Mouse (Mus musculus) kidney, postnatal 10 days (tissue): ENCODE data around the gene Heg1.

Source experiments
- DNase-seq: peaks from one replicate; pipeline ENCODE4 v3.0.0; 2021; ENCODE audit warnings: mixed read lengths

Heg1 gene

DNA sequence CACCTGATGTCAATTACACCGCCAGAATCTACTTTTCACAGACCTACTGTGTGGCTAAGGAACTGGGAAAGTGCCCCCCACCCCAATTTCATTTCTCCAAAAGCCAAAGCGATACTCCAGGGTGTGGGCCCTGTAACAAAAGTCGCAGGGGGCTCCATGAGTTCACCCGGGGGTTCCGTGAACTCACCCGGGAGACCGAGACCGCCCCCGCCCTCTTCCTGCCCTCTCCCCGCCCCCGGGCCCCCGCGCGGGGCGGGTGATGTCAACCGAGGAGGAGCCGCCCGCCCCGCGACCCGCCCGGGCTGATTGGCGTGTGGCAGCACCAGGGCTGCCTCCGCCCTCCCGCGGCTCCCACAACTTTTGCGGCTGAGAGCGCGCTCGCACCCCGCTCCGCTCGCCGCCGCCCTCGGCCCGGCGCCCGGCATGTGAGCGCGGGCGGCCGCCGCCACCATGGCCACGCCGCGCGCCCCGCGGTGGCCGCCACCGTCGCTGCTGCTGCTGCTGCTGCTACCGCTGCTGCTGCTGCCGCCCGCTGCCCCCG lies at the start of gene Heg1:
Heg1 (plus strand) TSS at position 209 of the 541 bp plus-strand sequence.
- peak; percentile 90 for DNase-seq

DNA sequence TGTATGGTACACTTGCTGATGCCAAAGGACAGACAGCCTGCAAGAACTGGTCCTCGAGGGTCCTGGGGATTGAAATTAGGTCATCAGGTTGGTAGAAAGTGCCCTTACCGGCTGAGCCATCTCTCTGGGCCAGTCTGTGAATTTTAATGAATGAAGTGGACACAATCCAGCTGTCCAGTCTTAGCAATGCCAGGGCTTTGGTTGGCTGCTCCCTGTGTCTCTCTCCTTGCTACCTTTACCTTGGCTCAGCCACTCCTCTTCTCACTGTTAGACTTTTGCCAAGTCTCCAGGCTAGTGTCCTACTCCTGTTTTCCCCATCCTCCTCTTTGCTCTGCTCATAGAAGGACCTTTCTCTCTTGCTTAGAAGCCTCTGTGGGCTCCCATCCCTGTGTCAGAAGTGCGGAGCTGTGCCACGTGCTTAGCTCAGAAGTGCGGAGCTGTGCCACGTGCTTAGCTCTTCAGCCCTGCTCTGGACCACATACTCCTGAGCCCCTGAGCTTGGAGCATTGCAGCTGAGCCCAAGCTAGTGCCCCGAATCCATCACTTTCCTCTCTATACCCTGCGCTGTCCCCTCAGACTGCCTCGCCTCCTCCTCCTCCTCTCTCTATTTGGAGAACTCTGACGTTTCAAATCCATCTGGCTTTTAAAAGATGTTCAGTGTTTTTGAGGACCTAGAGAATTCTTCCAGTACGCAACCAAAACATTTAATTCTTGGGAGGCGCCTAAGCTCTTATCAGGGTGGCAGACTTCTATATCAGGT lies 48.2 kb upstream of the Heg1 start:
- DNase-seq, result no peak

DNA sequence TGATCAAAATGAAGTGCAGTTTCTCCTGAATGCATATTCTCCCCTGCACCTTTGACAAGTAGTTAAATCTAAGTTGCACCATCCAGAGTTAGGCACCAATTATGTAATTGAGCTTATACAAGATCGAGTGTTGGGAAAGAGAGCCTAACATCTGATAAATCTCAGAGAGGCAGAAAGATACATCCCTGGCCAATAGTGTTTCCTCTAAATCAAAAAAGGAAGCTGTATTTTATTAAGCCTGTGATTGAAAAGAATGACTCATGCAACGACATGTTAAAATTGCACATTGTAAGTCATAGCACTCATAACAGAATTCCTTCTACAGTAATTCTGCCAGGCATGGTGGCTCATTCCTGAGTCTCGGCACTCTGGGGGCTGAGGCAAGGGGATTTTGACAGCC lies 42.4 kb upstream of the Heg1 start:
- DNase-seq, result no peak

DNA sequence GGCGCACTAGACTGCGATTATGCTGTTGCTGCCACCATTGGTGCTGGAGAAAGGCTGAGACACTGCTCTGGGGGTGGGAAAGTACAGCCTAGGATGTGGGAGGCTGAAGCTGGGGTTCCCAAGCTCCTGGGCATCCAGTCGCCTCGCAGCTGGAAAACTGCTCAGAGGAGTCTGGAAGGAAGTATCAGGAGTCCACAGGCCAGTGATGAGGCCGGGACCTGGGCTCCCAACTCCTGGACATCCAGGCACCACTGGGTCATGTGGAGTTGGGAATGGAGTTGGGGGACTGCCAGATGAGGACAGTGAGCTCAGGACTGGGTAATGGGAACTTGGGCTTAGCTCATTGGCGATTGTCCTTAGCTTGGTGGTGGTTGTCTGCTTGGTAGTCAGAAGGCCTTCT lies 31.1 kb upstream of the Heg1 start:
- DNase-seq, result no peak

DNA sequence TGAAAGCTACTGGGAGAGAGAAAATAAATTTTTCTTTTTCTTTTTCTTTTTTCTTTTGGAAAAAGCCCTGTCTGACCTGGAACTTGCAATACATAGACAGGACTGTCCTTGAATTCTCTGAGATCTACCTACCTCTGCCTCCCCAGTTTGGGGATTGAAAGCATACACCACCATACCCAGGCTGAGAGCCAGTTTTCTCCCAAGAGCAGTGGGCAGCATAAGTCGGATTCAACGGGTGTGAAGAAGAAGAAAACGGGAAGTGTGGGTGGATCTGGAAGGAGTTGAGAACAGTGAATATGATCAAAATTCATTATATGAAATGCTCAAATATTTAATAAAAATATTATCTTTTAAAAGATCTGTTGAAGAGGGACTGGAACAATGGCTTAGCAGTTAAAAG lies 28.7 kb upstream of the Heg1 start:
- DNase-seq, result no peak

DNA sequence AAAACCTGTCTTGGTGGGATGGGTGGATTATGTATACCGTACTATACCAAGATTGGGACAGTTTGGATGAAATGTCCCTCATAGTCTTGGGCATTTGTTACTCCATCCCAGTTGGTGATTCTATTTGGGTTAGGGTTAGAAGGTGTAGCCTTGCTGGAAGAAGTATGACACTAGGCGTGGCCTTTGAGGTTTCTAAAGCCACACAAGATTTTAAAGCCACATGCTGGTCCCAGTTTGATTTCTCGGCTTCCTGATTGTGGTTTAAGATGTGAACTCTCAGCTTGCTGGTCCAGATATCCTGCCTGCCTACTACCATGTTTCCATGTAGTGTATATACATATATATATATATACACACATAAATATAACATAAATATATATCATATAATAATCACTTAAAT lies 27.0 kb upstream of the Heg1 start:
- DNase-seq, result no peak

DNA sequence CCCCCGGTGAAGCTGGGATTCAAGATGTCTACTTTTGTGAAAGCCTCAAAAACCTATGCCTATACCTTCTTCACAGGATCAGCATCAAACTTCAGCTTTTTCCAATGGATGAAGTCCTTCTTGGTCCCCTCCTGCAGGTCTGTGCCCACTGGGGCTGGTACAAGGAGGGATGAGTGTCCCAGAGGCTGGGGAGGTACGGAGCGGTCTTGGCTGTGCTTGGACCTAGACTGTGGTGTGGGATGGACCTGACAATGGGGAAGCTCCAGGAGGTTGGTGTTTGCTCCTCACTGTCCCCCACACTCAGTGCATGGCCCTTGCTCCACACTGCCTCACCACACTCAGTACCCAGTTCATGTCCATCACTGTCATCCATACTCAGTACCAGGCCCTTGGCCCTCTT lies 26.0 kb upstream of the Heg1 start:
- no peak for DNase-seq

DNA sequence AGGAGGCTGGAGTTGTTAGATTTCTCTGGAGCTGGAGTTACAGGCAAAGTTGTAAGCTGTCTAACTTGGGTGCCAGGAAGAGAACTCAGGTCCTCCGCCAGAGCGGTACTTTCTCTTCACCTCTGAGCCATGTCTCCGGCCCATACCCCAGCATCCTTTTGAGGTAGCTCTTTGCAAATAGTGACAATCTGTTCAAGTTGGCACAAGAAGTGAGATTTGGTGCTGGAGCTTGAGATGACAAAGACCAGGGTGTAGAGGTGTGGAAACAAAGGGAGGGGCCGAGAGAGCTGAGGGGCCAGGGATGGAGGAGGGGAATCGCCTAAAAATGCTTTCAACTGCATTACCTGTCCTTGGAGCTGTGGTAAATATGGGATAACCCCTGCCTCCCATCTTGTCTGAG lies 24.6 kb upstream of the Heg1 start:
- DNase-seq, result no peak

DNA sequence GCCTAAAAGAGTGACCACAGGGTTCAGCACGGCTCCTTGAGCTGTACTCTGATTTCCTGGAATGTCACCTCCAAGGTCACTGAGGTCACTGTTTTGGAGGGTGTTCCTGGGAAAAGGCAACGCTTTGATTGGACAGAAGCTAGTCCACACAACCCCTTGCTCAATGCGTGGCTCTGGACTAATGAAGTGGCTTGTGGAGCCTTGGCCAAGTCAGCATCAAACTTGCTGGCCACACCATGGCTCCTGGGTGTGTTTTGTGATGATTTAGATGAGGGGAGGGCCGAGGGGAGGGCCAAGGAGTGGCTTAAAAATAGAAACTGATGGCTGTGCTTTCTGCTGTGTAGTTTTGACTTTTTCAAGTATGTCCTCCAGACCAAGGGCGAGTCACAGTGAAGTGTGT lies 24.0 kb upstream of the Heg1 start:
- DNase-seq, result peak; percentile 72

DNA sequence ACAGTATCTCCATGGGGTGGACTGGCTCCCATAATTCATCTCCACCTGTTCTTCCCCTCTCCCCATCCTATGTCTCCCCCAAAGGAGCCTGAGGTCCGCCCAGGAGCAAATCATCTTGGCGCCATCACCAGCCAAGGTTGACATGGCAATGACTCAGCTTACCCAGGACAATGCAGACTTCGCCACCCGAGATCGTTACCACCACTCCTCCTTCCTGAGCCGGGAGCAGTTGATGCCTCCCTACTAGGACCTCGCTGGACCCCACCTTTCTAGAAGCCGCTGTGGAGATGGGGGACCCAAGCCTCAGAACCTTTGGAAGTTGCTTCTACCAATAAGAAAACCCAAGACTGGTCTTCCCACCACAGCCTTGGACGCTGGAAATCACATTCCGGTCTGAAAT lies 21.3 kb upstream of the Heg1 start:
- DNase-seq, result no peak

DNA sequence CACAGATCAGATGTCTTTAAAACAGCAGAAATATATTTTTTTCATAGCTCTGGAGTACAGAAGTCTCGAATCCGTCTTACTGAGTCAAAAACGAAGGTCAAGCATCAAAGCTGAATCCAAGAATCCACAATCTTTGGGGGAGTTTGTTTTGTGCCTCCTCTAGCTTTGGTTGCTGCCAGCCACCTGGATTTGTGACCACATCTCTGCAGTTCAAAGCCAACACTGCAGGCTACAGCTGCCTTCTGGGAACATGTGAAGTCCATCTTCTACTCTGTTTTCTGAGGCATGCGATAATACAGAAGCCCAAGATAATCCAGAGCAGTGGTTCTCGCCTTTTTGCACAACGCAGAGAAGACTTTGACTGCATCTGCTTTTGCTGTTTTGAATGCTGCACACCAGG lies 17.9 kb upstream of the Heg1 start:
- DNase-seq, result no peak

DNA sequence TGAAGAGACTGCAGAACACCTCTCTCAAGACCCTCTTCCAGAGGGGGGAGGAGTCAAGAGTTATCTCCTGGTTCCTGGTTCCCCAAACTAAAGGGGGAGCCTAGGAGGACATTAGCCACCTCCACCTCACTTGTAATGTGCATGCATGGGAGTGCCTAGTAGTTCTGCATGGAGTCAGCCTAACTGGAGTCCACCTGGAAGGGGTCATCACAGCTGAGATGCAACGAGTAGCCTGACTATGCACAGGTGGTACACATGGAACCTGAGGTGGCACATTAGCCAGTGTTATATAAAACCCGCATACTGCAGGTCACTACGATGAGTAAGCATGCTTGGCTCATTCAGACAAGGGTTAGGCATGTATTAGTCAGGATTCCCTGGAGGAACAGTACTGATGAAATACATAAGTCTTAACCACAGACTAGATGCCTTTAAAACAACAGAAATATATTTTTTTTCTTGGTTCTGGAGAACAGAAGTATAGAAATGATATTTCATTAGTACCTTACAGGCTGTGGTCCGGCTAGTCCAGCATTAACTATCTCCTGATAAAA lies 17.1 kb upstream of the Heg1 start:
- DNase-seq, result no peak

DNA sequence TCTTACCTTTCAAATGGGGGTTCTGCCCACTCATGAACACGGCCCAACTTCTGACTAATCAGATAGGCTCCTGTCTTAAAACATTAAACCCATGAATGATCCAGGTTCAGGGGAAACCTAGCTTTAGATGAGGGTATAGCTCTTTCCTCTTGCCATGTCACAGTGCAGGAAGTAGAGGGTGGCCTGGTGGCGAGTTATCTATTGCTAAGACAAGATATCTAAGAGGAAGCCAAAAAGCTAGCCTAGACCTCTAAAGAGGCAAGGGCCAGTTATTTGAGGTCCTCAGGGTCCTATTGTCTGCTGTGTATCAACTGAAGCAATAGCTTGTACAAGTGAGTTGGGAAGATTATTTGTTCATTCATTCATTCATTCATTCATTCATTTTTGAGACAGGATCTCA lies 15.7 kb upstream of the Heg1 start:
- DNase-seq, result no peak

DNA sequence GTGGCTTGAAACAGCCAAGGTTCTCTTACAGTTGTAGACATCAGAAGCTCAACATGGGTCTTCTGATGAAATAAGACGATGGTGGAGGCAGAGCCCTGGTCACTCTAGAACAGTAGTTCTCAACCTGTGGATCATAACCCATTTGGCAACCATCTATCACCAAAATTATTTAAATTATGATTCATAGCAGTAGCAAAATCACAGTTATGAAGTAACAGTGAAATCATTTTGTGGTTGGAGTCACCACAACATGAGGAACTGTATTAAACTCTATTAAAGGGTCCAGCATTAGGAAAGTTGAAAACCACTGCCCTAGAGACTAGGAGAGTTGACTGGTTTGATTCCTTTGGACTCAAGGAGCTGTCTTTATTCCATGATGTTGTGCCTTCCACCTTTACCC lies 15.1 kb upstream of the Heg1 start:
- DNase-seq, result no peak

DNA sequence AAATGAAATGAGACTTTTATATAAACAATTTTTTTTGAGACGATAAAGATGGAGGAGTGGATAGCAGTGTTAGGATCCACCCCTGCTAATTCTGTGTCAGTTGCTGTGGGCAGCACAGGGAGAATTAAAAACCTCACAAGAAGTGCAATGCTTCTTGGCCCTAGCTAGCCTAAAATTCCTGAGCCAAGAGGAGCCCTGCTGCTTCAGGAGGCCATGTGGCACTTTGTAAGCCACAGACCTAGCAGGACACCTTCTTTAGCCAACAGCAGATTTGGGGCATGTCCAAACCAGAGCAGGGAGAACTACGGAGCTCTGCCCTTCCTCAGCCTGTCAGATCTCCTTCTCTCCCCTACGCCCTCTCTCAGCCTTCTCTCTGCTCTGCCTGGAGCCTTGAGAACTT lies 13.8 kb upstream of the Heg1 start:
- DNase-seq, result no peak

DNA sequence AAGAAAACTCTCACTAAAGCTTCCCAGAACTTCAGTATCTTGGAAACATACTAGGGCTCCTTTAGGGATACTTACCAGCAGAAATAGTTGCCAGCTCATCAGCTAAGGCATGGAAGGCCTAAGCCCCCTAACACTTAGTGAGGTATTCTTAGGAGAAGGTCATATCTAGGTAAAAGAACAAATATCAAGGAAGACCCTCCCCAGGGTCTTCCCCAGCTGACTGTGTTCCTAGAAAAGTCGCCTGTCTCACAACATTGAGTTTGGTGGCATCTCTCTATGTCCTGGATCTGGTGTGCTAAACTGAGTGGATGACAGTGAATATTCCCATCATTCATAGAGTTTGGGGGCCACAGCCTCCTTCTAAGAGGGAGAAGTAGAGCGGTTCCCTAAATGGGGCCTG lies 13.2 kb upstream of the Heg1 start:
- DNase-seq, result no peak

DNA sequence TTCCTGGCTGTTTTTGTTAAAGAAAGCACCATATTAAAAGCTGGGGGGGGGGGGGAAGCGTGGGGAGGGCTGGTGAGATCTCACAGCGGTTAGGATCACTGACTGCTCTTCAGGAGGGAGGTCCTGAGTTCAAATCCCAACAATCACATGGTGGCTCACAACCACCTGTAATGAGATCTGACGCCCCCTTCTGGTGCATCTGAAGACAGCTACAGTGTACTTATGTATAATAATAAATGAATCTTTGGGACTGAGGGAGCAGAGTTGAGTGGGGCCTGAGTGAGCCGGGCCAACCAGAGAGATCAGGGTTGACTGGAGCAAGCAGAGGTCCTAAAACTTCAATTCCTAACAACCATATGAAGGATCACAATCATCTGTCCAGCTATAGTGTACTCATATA lies 12.0 kb upstream of the Heg1 start:
- DNase-seq, result no peak

DNA sequence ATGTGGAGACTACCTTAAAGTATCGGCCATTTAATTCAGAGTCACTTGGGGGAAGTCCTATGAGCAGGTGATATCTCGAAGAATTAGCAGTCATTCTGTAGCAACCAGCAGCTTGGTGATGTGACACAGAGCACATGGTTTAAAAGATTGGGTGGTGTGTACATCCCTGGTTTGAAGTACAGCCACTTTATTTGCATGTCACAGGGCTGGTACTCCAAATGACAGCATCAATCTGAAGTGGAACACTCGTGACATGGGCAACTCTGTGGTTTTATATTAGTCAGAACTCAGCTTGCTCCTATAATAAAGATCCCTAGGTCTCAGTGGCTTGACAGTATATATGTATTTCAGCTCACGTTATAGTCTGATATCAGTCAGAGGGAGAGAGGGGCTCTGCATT lies 11.5 kb upstream of the Heg1 start:
- no peak for DNase-seq

DNA sequence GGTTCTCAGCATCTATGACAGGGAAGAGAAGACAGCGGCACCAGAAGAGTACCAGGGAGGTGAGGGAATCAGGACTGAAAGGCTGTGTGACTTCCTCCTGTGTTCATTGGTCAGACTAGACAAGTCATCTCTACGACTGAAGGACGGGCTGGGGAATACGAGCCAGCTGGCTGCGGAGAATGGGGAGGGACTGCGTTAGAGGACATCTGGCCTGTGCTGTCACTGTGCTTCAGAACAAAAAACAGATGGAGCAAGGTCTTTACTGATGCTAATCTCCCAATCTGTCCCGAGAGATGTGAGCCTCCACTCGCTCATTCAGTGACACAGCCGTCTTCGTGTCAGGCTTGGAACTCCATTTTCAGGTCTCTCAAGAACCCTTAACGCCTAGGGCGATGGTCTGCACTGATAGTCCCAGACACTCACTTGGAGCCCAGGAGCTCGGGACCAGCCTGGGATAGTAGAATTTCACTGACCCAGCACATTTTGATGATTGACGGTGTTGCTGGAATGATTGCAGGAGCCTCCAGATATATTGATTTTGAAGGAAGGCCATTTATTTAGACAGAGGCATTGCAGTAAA lies 10.6 kb upstream of the Heg1 start:
- peak; percentile 75 for DNase-seq

DNA sequence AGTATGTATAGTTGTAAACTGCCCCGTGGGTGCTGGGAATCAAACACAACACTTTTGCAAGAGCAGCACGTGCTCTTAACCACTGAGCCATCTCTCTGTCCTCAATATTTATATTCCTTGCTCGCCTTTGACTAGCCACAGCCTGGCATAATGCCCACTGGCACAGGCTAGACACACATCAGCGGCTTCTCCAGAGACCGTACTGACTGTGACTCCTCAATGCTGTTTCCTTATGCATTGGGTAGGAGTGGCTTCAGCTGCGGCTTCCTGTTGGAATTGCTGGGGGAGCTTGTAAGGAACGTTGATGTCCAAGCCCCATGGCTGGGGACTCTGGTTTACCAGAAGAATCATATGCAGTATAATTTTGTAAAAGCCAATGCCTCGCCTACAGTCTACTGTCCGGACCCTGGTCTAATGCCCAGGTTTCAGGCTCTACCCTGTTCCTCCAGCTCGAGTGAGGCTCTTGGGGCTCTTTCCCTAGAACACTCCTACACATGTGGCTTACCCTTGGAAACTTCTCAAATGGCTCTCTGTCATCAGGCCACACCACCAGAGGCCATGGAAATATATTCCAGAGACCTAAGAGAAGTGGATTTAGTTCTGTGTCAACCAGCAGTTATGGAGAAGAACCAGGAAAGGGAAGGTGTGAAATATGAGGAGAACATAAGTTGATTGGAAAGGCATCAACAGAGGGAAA lies 8.9 kb upstream of the Heg1 start:
- DNase-seq, result no peak

DNA sequence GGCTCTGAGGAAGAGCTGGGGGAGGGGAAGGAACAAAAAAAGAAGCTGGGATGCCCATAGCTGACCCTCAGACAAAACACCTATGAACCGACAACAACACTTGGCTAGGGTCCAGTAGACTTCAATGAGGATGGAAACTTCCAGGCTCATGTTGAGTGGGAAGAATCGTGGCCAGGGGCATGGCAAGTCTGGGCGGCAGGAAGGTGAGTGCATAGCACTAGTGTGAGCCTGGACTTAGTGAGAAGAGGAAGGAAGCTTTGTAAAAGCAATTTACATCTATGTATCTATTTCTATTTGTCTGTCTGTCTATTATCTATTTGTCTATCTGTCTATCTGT lies 8.4 kb upstream of the Heg1 start:
- DNase-seq, result peak; percentile 54

DNA sequence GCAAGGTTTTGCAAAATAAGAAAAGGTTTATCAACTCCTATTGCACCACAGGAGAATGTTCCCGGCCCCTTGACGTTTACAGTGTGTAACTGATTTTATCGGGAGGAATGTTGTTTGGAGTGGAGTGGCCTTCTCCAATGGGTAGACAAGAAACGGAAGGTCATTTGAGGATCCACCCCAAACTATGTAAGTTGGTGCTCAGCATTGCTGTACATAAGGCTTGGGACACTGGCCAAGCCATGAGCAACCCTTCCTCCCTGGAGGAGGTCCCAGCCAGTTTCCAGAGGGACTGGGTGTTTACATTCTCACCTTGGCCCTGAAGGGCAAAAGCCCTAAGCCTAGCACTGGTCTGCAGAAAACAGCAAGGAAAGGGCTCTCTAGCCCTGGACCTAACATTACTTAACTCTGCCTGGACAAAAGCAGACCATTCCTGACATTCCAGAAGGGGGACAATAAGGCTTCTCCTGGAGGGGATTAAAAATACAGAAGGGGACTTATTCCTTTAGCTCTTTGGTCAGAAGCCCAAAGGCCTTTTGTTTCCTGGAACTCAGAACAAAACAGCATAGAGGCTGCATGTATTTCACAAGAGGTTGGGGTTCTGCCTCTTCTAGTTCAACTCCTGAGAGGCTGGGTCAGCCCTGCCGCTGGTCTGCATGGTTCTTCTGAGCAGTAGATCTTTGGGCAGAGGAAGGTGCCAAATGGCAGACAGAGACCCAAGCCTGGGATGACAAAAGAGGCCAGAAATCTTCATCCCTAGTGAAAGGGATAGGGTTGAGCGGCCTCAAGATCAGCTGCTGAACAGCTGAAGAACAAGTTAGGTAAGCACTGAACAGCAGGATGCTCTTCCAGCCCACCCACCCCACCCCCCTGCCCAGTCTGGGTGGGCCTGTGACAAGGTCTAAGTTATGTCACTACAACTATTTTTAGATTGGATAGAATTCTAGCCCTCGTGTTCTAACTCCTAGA lies 7.5 kb upstream of the Heg1 start:
- DNase-seq, result peak; percentile 67

DNA sequence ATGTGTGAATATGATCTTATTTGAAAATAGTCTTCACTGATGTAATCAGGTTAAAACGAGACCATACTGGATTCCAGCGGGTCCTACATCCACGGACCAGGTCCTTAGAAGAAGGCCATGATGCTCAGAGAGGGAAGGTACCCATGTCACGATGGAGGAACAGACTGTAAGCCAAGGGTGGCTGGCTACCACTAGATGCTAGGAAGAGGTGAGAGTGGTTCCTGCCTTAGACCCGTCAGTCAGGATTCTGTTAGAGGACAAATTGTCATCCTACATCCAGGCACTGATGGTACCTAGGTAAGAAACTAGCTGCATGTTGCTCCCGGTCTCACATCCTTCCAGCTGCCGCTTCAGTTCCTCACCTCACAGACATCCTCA lies 6.9 kb upstream of the Heg1 start:
- DNase-seq, result no peak
